Mouse (Mus musculus): Measurements from ENCODE around the gene Olfr129. TPM values are rescaled to one million over a fixed set of nuclear protein-coding genes. Genes with fewer than 3 reads are reported as not detected.

Gene Olfr129
- total RNA-seq (2017): 0.12 TPM in 1 of 2 replicates, not detected in the other

- ATAC-seq (ENCODE audit: extremely low read depth, insufficient number of reproducible peaks, low FRiP score, poor library complexity, severe bottlenecking): no peak
Observed at GRCm38 (mm10) chr17:38059979-38060378, at the start of gene Olfr129. Gene Olfr129, minus strand, starts transcription at chr17:38060079.

GRCm38 (mm10) chr17:38088593-38088992 is 28.7 kb upstream of the Olfr129 start, which contains the start of gene Olfr131:
Gene Olfr131, minus strand, starts transcription at chr17:38088693.
- no peak for ATAC-seq (ENCODE audit: extremely low read depth, insufficient number of reproducible peaks, low FRiP score, poor library complexity, severe bottlenecking)

- no peak for ATAC-seq (ENCODE audit: extremely low read depth, insufficient number of reproducible peaks, low FRiP score, poor library complexity, severe bottlenecking)
Observed at GRCm38 (mm10) chr17:38082364-38082763, 22.5 kb upstream of the Olfr129 start.

GRCm38 (mm10) chr17:38063621-38064020 is 3.7 kb upstream of the Olfr129 start, which contains the start of gene Olfr130:
Gene Olfr130, plus strand, starts transcription at chr17:38063921.
- ATAC-seq (ENCODE audit: extremely low read depth, insufficient number of reproducible peaks, low FRiP score, poor library complexity, severe bottlenecking): no peak

GRCm38 (mm10) chr17:38026297-38026696 is 33.6 kb downstream of the Olfr129 start:
- ATAC-seq (ENCODE audit: extremely low read depth, insufficient number of reproducible peaks, low FRiP score, poor library complexity, severe bottlenecking): no peak

GRCm38 (mm10) chr17:38016341-38016740 is 43.5 kb downstream of the Olfr129 start:
- ATAC-seq (ENCODE audit: extremely low read depth, insufficient number of reproducible peaks, low FRiP score, poor library complexity, severe bottlenecking): no peak

- no peak for ATAC-seq (ENCODE audit: extremely low read depth, insufficient number of reproducible peaks, low FRiP score, poor library complexity, severe bottlenecking)
Observed at GRCm38 (mm10) chr17:38004996-38005395, 54.9 kb downstream of the Olfr129 start.

Other genes starting within 250 kb of the Olfr129 start
- gene Olfr125, start 227.1 kb downstream of the Olfr129 start, total RNA-seq (2017): not detected in 2 replicates
- gene Olfr126, start 212.6 kb downstream of the Olfr129 start, total RNA-seq (2017): not detected in 2 replicates
- gene Olfr127, start 159.6 kb downstream of the Olfr129 start, total RNA-seq (2017): 0.12 TPM in 1 of 2 replicates, not detected in the other
- not detected in 2 replicates for gene Olfr128, start 139.5 kb downstream of the Olfr129 start, total RNA-seq (2017)
- not detected in 2 replicates for gene Olfr761, start 107.0 kb downstream of the Olfr129 start, total RNA-seq (2017)
- gene Olfr130, start 3.8 kb upstream of the Olfr129 start, total RNA-seq (2017): not detected in 2 replicates
- not detected in 2 replicates for gene Olfr131, start 28.6 kb upstream of the Olfr129 start, total RNA-seq (2017)
- gene Olfr132, start 74.4 kb upstream of the Olfr129 start, total RNA-seq (2017): not detected in 2 replicates
- not detected in 2 replicates for gene Olfr133, start 85.2 kb upstream of the Olfr129 start, total RNA-seq (2017)
- not detected in 2 replicates for gene Olfr134, start 111.3 kb upstream of the Olfr129 start, total RNA-seq (2017)
- gene Olfr135, start 144.3 kb upstream of the Olfr129 start, total RNA-seq (2017): 1.4 TPM in 1 of 2 replicates, not detected in the other
- gene Olfr138, start 201.0 kb upstream of the Olfr129 start, total RNA-seq (2017): not detected in 2 replicates
- gene Olfr137, start 247.5 kb upstream of the Olfr129 start, total RNA-seq (2017): 0.81 TPM in 1 of 2 replicates, not detected in the other

Measured in neutrophil, adult 5-6 weeks (primary cell).